Mouse (Mus musculus) left cerebral cortex, postnatal 10 days (tissue): ENCODE data around the gene Glo1. TPM values are rescaled to one million over a fixed set of nuclear protein-coding genes. Genes with fewer than 3 reads are reported as not detected.
"Not testable (repeated sequence)": the region's sequence is repeated elsewhere in the genome, so short reads cannot be mapped to it uniquely, and the experiment has no call there.

Experiments used
- DNase-seq, 2 experiments: peaks; one replicate each; pipeline ENCODE4 v3.0.0; 2021 to 2022; ENCODE audit warnings: low spot score in 2 of 2, mixed read lengths in 1 of 2; ENCODE audit errors: extremely low spot score in 1 of 2
- intact Hi-C: fragments of 180-260 bp; cut with DNase I; formaldehyde crosslinking; loops from one replicate; pipeline ENCODE4 v1.15.1; 2025
- total RNA-seq, 2 experiments: library from RNA; stranded (reverse); gene quantifications; 2 replicates each; pipeline ENCODE4 v1.2.3; 2021

The Glo1 gene
- total RNA-seq = 100 to 1,000 TPM; 125 to 130 TPM

GRCm38 (mm10) chr17:30626719-30627118 is at the start of gene Glo1:
Gene Glo1 (minus strand): TSS chr17:30626871.
- intact Hi-C loops, DNase-seq: not testable (repeated sequence)

- DNase-seq = peak in 1 of 2 experiments; percentile 20
- intact Hi-C loops = no loop called here
Measured at GRCm38 (mm10) chr17:30675021-30675740, 48.5 kb upstream of the Glo1 start.

GRCm38 (mm10) chr17:30673023-30673422 is 46.4 kb upstream of the Glo1 start:
- DNase-seq = no peak

GRCm38 (mm10) chr17:30672556-30672955 is 45.9 kb upstream of the Glo1 start:
- intact Hi-C loops = no loop called here
- no peak for DNase-seq

More at GRCm38 (mm10) chr17:30673023-30673422, 46.4 kb upstream of the Glo1 start:
- intact Hi-C loops = no loop called here

- intact Hi-C loops = no loop called here
- no peak for DNase-seq
Measured at GRCm38 (mm10) chr17:30664856-30665255, 38.2 kb upstream of the Glo1 start.

GRCm38 (mm10) chr17:30663170-30663569 is 36.5 kb upstream of the Glo1 start:
- no peak for DNase-seq
- intact Hi-C loops = no loop called here

- intact Hi-C loops = no loop called here
- DNase-seq = no peak
Measured at GRCm38 (mm10) chr17:30662131-30662530, 35.5 kb upstream of the Glo1 start.

GRCm38 (mm10) chr17:30658152-30658544 is 31.5 kb upstream of the Glo1 start:
- DNase-seq = peak; percentile 64 to 81
- intact Hi-C loops = no loop called here

GRCm38 (mm10) chr17:30657530-30658151 is 31.0 kb upstream of the Glo1 start:
- DNase-seq = no peak
- intact Hi-C loops = no loop called here

GRCm38 (mm10) chr17:30653010-30653409 is 26.3 kb upstream of the Glo1 start:
- no peak for DNase-seq
- intact Hi-C loops = no loop called here

GRCm38 (mm10) chr17:30648770-30649169 is 22.1 kb upstream of the Glo1 start:
- DNase-seq = no peak
- intact Hi-C loops = no loop called here

- intact Hi-C loops = no loop called here
- DNase-seq = no peak
Measured at GRCm38 (mm10) chr17:30640896-30641295, 14.2 kb upstream of the Glo1 start.

GRCm38 (mm10) chr17:30638996-30639395 is 12.3 kb upstream of the Glo1 start:
- intact Hi-C loops = no loop called here
- DNase-seq = no peak

GRCm38 (mm10) chr17:30637714-30638113 is 11.0 kb upstream of the Glo1 start:
- intact Hi-C loops = no loop called here
- DNase-seq = no peak

- intact Hi-C loops = no loop called here
Measured at GRCm38 (mm10) chr17:30635367-30635766, 8.7 kb upstream of the Glo1 start.

GRCm38 (mm10) chr17:30624132-30624531 is 2.5 kb downstream of the Glo1 start, which contains the start of gene Dnah8:
Gene Dnah8 (plus strand): TSS chr17:30624354.
- DNase-seq, intact Hi-C loops: not testable (repeated sequence)

More at GRCm38 (mm10) chr17:30635367-30635766, 8.7 kb upstream of the Glo1 start:
- peak in 1 of 2 experiments; percentile 71 for DNase-seq

- intact Hi-C loops = no loop called here
Measured at GRCm38 (mm10) chr17:30623200-30623599, 3.5 kb downstream of the Glo1 start.

GRCm38 (mm10) chr17:30621450-30621849 is 5.2 kb downstream of the Glo1 start:
- intact Hi-C loops = no loop called here
- no peak for DNase-seq

More at GRCm38 (mm10) chr17:30623200-30623599, 3.5 kb downstream of the Glo1 start:
- DNase-seq = no peak

- intact Hi-C loops = no loop called here
- no peak for DNase-seq
Measured at GRCm38 (mm10) chr17:30620548-30620947, 6.1 kb downstream of the Glo1 start.

- intact Hi-C loops = no loop called here
- DNase-seq = no peak
Measured at GRCm38 (mm10) chr17:30619153-30619552, 7.5 kb downstream of the Glo1 start.
